Mouse (Mus musculus): ENCODE measurements around the gene Fam184b.
A peak's percentile ranks its signal among the peaks of the same experiment; 100 is the strongest.

Fam184b gene

DNA sequence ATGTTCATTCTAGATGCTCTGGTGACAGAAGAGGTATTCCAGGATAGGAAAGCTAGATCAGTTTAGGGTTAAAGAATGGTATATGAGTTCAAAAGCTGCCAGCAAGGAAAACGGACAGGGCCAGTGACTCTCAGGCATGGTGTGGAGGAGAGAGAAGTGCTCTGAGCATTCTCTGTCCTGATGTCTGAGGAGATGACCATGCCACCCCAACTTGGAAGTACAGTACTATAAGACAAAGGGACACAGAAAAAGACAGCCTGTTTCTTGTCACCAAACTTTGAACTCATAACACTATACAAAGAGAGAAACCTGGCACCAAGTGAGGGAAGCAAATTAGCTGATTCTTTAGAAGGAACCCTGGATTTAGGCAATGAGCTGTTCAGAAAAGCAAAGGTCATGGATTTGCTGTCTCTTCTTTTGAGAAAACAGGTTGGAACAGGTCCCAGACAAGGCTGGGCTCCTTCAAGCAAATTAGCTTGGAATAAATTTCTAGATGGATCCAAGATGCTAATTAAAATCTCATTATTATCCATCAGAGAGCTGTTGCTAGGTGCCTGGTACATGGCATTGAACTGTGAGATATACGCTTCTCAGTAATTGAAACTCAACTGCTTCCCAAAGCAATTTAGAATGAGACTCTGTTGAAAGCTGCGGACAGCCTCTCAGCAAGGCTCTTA lies 43.9 kb downstream of the Fam184b start:
- DNase-seq (ENCODE audit: low read depth) = no peak

DNA sequence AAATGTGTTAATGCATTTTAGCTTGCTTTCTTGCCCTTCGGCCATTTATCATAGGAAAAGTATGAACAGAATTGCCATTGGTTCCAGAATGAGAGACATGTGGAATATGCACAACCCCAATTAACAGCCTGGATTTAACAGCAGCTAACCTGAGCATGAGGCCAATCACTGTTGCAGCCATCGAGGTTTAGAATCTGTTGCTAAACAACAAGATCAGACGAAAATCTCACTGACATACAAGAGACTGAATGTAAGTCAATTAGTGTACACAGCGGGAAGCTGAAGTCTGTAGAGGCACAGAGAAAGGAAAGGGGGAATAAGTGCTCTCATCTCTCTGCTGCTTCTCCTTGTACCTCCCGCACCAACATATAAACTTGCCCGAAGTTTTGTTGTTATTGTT lies 46.1 kb downstream of the Fam184b start:
- no peak for DNase-seq (ENCODE audit: low read depth)

DNA sequence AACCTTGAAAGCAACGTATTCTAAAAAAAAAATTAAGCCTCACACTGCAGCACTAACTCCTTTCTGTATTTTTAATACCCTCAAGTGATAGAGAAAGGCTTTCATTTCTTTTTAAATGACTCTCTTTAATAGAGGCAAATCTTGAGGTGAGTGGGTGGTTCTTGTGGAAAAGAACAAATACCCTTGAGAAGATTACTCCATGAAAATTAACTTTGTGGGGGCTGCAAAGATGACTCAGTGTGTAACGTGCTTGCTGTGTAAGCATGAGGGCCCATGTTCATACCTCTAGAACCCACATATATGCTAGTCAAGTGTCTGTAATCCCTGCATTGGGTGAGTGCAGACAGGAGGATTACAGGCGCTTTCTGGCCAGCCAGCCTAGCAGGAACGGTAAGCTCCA lies 49.3 kb downstream of the Fam184b start:
- no peak for DNase-seq (ENCODE audit: low read depth)

DNA sequence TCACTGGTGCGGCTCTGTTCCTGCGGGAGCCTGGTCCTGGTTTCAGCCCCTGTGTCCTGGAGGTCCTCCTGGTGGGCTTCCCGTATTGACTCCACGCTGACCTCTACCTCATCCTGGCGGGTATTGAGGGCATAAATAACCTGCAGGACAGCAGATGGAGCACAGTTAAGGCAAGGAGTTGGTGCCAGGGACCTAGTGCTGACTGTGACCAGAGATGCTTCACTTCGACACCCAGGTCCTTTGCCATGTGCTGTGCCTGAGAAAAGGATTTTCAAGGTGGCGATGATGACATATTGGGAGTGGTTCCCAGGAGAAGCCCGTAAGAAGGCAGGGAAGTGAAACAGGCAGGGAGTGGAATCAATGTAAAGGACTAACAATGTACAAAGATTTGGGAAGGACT lies 54.8 kb downstream of the Fam184b start:
- no peak for DNase-seq (ENCODE audit: low read depth)

DNA sequence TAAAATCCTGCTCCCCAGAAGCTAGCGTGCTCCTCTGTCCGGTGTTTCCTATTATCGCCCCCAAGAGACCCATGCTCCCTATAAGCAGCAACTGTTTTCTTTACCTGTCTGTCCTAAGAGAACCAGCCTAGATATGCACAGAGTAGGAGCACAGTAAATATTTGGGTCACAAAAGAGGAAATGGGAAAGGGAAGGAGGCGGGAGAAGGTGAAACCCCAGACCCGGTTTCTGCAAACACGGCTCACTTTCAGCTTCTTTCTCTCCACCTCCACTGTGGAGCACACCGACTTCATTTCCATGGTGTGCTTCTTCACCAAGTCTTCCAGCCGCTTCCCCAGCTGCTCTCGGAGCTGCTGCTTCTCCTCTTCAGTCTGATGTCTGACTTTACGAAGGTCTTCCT lies 59.1 kb downstream of the Fam184b start:
- DNase-seq (ENCODE audit: low read depth) = no peak

DNA sequence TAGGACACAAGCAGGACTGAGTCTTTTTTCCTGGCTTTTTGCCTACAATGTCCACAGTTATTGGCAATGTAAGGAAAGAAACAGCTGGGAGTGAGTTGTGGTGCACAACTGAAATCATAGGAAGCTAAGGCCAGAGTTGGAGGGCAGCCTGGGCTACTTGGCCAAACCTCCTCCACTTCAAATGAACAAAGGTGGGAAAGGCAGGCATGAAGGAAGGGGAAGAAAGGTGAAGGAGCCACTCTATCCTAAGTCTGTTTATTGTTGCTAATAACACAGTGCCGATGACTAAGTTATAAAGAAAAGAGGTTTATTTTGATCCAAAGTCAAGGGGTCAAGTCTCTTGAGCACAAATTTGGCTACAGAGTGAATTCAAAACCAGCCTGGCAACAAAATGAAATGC lies 62.0 kb downstream of the Fam184b start:
- no peak for DNase-seq (ENCODE audit: low read depth)

DNA sequence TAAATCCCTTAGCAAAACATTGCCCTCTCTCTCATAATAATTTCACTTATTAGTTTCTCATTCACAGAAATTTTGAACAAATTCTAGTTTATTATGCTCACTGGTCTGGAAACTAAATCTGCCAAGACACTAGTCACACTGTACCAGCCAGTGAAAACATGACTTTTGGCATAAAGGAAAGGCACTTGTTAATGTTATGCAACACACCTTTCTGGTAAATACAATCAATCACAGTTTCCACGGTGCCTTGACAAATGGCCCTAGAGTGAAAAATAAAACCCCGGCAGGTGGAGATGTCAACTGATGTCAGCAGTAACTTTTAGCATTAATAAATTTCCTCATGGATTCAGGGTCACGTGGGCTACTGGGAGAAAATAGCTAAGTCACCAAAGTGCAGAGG lies 62.7 kb downstream of the Fam184b start:
- no peak for DNase-seq (ENCODE audit: low read depth)

DNA sequence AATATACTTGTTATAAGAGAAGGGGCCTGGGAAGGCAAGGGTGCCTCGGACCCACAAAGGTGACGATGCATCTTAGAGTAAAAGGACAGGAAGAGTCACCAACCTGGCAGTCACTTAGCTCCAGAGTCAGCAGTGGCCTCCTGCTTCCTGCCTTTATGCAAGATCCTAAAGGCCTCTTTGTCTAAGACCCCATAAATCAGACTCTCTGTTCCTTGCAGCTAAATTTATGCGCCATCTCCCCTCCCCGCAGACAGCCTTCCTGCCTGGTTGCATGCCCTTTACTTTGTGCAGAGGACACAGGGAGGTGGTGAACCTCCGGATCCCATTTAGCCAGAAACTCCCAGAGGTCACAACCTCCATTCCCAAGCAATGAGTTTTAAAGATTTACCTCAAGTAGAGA lies 66.6 kb downstream of the Fam184b start:
- no peak for DNase-seq (ENCODE audit: low read depth)

DNA sequence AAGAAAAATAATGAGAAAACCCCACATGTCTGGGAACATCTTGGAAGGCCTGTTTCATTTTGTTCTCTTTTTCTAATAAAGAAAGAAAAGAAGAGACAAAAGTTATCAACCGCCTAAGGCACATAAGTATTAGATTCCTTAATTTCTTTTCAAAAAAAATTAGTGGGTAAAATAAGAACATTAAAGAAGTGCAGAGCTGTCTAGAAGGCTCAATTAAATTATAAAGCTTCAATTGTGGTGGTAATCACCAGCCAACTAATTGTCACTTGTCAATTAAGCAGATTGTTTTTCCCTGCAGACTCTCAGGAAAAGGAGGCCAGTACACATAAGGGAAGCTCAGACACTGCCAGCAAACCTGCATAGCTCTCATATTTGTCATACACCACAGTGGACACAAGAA lies 73.6 kb downstream of the Fam184b start:
- no peak for DNase-seq (ENCODE audit: low read depth)

DNA sequence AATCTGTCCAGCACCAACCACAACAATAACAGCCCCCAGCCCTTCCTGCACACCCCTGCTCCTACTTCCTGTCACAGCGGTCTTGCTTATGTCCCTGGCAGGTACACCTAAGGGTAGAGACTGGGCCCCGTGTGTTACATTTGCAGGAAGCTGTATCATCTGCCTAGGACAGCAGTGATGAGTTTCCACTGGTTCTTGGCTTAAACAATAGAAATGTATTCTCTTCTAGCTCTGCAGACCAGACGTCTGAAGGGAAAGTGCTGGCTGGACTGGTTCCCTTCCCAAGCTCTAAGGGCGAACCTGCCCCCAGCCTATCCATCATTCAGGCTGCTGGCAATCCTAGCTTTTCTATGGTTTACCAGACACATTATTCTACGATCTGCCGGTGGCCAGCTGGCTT lies 75.4 kb downstream of the Fam184b start:
- no peak for DNase-seq (ENCODE audit: low read depth)

DNA sequence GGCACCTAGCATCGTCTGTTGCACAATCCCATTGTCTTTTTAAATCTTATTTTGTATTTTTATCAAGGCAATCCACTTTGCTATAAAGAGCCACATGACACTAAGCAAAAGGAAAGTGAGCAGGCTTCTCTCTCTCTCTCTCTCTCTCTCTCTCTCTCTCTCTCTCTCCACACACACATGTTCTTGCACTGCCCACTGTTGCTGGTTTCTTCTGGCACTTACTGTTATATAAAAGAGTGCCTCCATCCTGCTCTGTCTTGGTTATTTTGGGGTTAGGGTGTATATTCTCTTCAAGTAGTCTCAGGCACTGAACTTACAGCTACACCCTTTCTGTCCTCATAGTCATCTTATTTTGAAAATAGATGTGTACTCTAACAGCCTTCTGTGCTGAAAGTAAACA lies 89.8 kb downstream of the Fam184b start:
- no peak for DNase-seq (ENCODE audit: low read depth)

DNA sequence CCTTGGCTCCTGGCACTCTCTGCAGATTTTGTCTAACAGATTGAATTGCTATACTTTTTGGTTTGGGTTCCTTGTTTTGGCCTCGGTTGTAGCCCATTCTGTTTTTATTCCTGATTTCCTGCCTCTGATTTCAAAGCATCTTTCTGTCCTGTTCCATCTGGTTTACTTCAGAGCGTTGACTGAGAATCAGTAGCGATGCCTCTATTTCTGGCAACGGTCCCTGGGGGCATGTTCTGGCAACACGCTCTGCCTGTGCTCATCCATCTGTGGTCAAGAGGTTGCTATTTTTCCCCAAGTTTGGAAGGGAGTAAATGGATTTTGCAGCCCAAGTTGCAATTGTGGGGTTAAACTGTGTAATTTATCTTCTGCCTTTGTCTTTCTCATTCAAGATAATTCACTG lies 96.0 kb downstream of the Fam184b start:
- no peak for DNase-seq (ENCODE audit: low read depth)

DNA sequence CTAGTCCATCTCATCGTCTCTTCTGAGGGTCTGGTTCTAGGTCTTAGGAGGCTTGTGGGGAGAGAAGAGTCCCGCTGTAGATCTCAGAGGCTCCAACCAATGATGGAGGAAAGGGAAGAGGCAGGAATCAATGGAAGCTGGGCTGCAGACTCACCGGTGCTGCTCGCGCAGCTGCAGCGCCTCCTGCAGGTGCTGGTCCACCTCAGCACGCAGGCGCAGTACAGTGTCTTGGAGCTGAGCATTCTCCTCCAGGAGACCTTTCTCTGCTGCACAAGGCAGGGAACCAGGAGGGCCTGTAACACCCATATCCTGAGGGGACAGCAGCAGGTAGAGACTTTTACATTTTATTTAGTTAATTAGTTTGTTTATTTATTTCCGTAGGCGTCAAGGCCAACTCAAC lies 99.9 kb downstream of the Fam184b start:
- no peak for DNase-seq (ENCODE audit: low read depth)

DNA sequence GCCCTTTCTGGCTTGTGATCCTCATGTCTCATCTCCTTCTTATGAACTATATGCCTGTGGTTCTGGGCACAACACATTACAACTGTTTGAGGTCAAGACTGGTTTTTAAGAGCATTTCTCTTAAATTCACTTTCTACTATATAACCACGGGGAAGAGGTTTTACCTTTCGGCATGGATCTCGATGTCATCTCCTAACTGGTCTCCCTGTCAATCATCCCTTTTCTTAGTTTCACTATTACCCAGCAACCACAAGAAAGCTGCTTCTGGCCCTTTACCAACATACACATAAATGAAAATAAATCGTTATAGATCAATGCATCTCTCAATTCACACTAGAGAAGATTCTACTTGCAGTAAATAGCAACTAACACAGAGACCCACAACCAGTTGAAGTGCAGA lies 104.2 kb downstream of the Fam184b start:
- DNase-seq (ENCODE audit: low read depth) = no peak

DNA sequence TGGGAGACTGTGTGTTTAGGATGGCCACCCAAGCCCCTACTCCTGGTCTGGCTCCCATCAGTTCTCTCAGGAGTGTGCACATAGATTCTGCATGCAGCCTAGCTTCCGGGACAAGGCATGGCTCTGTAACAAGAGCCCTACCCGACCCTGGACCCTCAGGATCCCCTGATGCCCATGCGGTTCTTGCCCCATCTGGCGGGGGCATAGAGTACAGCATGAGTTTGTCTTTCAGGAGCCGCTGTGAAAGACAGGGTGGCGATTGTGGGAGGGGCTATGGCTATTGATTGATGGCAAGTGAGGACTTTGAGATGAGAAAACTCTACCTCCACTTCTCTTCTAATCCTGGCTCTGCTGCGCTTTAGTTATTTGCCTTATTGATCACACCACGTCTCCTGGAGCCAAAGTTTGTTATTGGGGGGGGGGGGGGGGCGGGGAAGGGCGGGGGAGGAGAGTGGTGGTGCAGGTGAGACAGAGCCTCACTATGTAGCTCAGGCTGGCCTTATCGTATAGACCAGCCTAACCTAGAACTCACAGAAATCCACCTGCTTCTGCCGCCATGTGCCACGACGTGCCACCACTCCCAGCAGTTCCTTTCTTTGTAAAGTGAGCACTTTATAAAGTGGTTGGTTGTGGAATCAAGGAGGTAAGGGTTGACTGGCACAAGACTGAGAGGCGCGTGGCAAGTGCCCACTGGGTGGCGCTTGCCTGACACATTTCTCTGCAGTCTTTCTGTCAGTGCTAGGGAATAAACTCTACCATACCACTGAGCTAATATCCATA lies 104.9 kb downstream of the Fam184b start:
- DNase-seq (ENCODE audit: low read depth) = peak; percentile 73

DNA sequence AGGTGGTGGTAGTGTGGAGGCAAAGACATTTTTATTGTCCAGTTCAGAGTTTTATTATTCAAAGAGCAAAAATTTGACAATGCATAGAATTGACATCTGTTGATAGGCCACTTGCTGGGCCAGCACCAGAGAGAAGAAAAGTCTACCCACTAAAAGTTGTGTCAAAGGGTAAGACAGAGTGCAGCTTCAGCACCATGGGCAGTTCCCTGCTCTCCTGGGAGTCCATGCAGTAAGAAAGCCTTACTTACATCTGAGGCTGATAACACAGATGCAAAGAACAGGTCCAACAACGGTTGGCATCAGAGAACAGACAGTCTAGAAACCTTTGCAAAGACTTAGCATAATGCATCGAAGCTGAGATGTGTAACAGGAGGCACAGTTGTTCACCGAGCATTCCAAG lies 109.7 kb downstream of the Fam184b start:
- peak; percentile 66 for DNase-seq (ENCODE audit: low read depth)

DNA sequence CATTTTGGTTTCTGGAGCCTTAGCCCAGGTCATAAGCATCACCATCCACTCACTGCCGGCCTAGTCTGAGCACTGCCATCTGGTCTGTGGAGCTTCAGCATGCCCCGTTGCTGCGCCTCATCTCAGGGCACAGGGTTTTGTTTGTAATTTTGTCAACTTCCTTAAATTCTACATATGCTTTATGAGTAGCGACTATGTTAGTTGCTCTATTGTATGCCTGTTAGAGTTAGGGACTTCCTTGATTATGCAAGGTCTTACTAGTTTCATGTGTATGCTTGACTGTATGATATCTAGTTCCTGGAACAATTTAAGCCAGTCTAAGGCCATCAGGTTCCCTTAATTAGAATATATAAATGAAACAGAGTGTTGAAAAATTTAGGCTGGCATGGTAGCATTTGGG lies 113.1 kb downstream of the Fam184b start:
- DNase-seq (ENCODE audit: low read depth) = peak; percentile 11

DNA sequence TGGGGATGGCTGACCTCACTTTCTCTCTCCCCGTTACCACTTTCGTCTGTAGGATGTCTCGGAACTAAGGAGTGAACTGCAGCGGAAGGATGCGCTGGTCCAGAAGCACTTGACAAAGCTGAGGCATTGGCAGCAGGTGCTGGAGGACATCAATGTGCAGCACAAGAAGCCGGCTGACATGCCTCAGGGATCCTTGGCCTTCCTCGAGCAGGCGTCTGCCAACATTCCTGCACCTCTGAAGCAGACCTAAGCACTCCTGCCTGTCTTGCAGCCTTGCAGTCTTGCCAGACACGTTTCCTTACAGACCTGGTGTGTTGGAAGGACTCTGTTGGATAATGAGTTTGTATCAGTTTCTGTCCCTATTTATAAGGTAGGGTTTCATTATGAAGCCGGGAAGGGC lies 114.3 kb downstream of the Fam184b start:
- no peak for DNase-seq (ENCODE audit: low read depth)

DNA sequence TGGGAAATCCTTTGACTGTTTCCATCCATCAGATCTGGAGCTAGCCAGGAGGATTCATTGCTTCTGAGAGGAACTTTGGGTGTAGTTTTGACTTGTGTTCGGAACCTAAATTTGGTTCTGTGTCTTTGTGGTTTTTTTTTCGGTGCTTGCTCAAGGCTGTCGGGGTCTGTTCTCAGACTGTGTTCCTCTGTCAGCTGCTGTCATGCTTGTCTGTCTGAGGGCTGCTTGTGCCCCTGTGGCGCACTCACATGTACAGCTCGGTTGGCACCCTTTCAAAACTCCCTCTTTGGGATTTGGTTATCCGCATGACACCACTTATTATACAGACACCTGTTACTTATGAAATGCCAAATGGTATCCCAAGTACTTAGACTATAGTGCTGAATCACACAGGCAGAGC lies 117.8 kb downstream of the Fam184b start:
- DNase-seq (ENCODE audit: low read depth) = no peak

DNA sequence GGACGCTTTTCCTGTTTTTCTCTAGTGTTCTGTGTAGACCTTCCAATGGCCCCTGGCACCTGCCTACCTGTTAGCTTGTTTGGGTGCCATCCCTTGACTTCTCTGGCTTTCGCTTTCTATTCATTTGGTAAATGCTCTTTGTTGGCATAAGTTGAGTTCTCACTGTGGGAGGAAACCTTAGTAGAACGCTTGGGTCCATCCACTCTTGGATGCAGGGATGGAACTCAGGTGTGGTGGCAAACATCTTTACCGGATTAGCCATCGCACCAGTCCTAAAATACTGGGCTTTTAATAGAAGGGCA lies 118.7 kb downstream of the Fam184b start:
- DNase-seq (ENCODE audit: low read depth) = no peak

DNA sequence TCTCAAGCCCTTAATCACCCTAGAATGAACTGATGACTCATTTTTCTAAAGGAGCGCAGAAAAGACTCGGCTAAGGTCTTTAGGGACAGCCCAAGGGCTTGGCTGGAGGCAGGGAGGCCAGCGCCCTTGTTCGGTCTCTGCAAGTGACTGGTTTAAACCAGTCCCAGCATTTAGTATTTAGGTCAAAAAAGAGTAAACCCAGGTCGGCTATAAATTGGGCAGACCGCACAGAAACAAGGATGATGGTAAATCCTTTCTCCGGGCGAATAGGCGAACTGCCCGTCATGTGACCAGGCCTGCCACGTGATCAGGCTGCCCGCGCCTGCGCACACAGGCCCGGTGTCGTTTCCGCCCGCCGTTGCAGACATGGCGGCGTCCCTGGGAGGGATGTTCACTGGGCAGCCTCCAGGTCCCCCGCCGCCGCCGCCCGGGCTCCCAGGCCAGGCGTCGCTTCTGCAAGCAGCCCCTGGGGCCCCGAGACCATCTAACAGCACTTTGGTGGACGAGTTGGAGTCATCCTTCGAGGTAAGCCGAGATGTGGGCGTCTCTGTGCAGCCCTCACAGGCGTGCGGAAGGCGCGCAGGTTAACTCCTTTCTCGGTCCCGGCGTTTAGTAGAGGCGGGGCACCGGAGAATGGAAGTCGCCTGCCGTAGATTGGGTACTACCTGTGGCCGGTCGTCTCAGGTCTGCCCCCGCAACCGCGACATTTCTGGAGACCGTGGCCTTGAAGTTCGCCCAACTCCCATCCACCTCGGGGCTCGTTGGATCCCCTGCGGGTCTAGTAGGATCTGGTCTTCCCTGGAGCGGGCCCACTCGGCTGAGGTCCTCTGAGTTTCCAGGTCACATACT lies 119.2 kb downstream of the Fam184b start, which contains the start of gene Med28:
Gene Med28, plus strand, starts transcription at position 270 of the 849 bp plus-strand sequence.
- DNase-seq (ENCODE audit: low read depth) = peak; percentile 88

DNA sequence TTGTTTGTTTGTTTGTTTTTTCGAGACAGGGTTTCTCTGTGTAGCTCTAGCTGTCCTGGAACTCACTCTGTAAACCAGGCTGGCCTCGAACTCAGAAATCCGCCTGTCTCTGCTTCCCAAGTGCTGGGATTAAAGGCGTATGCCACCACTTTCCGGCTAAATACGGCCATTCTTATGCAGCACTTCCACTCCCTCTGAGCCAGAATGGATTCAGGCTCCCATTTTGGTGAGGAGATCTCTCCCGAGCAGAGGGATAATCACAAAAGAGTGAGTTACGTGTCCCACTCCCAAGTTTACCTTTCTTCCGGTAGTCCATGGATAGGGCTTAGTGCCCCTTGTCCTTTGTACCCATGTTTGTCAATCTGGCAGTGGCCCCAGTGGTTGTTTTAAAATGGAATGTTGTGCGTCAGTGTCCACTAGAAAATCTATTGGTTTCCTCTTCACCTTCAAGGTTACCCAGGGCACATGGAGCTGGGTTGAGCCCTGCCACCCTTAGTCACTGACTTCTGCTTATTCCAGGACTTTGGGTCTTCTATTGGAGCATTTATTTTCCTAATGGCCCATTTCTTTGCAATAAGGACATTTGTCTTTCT lies 124.2 kb downstream of the Fam184b start:
- no peak for DNase-seq (ENCODE audit: low read depth)

DNA sequence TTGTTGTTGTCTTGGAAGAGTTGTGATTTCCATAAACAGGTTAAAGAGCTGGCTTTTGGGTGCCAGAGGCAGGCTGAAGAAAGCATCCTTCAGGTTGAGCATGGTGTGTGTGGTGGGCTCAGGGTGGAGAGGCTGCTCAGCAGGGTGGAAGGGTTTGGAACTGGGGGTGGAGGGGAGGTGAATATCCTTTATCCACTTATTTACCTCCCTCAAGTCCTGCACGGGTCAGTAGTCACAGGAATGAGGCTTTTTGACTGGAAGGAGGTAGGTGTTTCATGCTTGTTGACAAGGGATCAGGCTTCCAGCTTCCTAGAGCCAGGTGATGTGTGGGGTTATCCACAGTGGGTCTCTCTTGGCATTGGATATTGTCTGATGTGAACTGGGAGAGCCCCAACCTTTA lies 124.8 kb downstream of the Fam184b start:
- DNase-seq (ENCODE audit: low read depth) = no peak

All from 416B (cell line).